ENCODE assay signal across 17 mouse cellular contexts in the genomic region with DNA sequence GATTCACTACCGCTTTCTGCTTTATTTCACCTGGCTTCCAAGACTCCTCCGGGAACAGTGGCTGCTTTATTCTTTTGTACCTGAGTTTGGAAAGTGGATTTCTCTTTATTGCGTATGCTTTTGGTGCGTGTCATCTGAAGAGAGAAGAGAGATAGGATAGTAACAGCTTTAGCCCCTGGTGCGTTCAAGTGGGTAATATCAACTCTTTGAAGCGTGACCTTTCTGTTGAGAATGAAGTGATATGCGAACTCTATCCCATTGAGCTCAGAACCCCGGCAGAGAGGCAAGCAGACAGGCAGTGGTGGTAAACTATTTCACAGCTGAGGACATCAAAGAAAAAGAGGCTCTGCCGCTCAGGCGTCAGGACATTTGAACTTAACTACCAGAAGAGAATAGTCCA.
"Had no signal": no experiment of that assay in that cellular context is flagged by ENCODE, and none has a peak within 500 bp of the region (broad histone marks: within the 10 kb centered on the region; RNA-seq: fewer than 3 reads in every experiment).

No protein-coding gene starts in this region.

- H3K36me3 ChIP-seq: midbrain, embryonic 13.5 days; neural tube, embryonic 13.5 days; neural tube, embryonic 15.5 days had no signal

- H3K4me2 ChIP-seq: lung, embryonic 14.5 days; midbrain, embryonic 11.5 days; midbrain, embryonic 13.5 days; neural tube, embryonic 13.5 days; neural tube, embryonic 15.5 days had no signal

- H3K27ac ChIP-seq: midbrain, embryonic 13.5 days; neural tube, embryonic 13.5 days; neural tube, embryonic 15.5 days had no signal

- ATAC-seq: midbrain, embryonic 13.5 days had no signal

- H3K9ac ChIP-seq: lung, embryonic 14.5 days; midbrain, embryonic 13.5 days; neural tube, embryonic 13.5 days; neural tube, embryonic 15.5 days had no signal

- H3K9me3 ChIP-seq: midbrain, embryonic 13.5 days; neural tube, embryonic 13.5 days; neural tube, embryonic 15.5 days had no signal

- H3K27me3 ChIP-seq: midbrain, embryonic 13.5 days; neural tube, embryonic 13.5 days; neural tube, embryonic 15.5 days had no signal

- H3K4me3 ChIP-seq: midbrain, embryonic 13.5 days; myocyte; neural tube, embryonic 13.5 days; neural tube, embryonic 15.5 days had no signal

- H3K4me1 ChIP-seq: neural tube, embryonic 13.5 days; neural tube, embryonic 15.5 days had no signal

- DNase-seq: lung, adult 18-20 months; lung, embryonic 14.5 days; lung, postnatal 10 days; lung, postnatal 4 days; retina, postnatal 1 day; right cerebral cortex, adult 18-20 months; right cerebral cortex, postnatal 25 days; right cerebral cortex, postnatal 4 days; spleen, adult 18-20 months; thymus, adult 18-20 months; thymus, postnatal 14 days; thymus, postnatal 36 days had no signal
